Mouse (Mus musculus) lung, postnatal 14 days (tissue): ENCODE data around the gene Scpep1.
"Not testable (repeated sequence)": the region's sequence is repeated elsewhere in the genome, so short reads cannot be mapped to it uniquely, and the experiment has no call there.

Source experiments
- DNase-seq: peaks from one replicate; pipeline ENCODE4 v3.0.0; 2021

Scpep1 gene

GRCm38 (mm10) chr11:88955217-88955969 lies at the start of gene Scpep1:
TSS of gene Scpep1 (minus strand) at chr11:88955465.
- DNase-seq = peak; percentile 99

GRCm38 (mm10) chr11:89003726-89004125 lies 48.5 kb upstream of the Scpep1 start:
- DNase-seq = no peak

- no peak for DNase-seq
Observed at GRCm38 (mm10) chr11:89003078-89003477, 47.8 kb upstream of the Scpep1 start.

GRCm38 (mm10) chr11:89002621-89003020 lies 47.4 kb upstream of the Scpep1 start:
- DNase-seq = no peak

GRCm38 (mm10) chr11:89002068-89002467 lies 46.8 kb upstream of the Scpep1 start:
- no peak for DNase-seq

- no peak for DNase-seq
Observed at GRCm38 (mm10) chr11:89001569-89001968, 46.3 kb upstream of the Scpep1 start.

GRCm38 (mm10) chr11:89000527-89000819 lies 45.2 kb upstream of the Scpep1 start:
- no peak for DNase-seq

GRCm38 (mm10) chr11:88999723-89000526 lies 44.7 kb upstream of the Scpep1 start:
- DNase-seq = no peak

GRCm38 (mm10) chr11:88998974-88999722 lies 43.9 kb upstream of the Scpep1 start, which contains the start of gene Trim25:
TSS of gene Trim25 (plus strand) at chr11:88999376.
- peak; percentile 95 for DNase-seq

- DNase-seq = no peak
Observed at GRCm38 (mm10) chr11:88998406-88998805, 43.1 kb upstream of the Scpep1 start.

- DNase-seq = not testable (repeated sequence)
Observed at GRCm38 (mm10) chr11:88997343-88997742, 42.1 kb upstream of the Scpep1 start.

- peak; percentile 67 for DNase-seq
Observed at GRCm38 (mm10) chr11:88996427-88996826, 41.2 kb upstream of the Scpep1 start.

GRCm38 (mm10) chr11:88995616-88996015 lies 40.4 kb upstream of the Scpep1 start:
- no peak for DNase-seq

- no peak for DNase-seq
Observed at GRCm38 (mm10) chr11:88994492-88994891, 39.2 kb upstream of the Scpep1 start.

GRCm38 (mm10) chr11:88993625-88994024 lies 38.4 kb upstream of the Scpep1 start:
- peak; percentile 84 for DNase-seq

GRCm38 (mm10) chr11:88993186-88993585 lies 37.9 kb upstream of the Scpep1 start:
- no peak for DNase-seq

GRCm38 (mm10) chr11:88989530-88989929 lies 34.3 kb upstream of the Scpep1 start:
- no peak for DNase-seq

GRCm38 (mm10) chr11:88988956-88989355 lies 33.7 kb upstream of the Scpep1 start:
- DNase-seq = no peak

- DNase-seq = no peak
Observed at GRCm38 (mm10) chr11:88986616-88987015, 31.4 kb upstream of the Scpep1 start.

- DNase-seq = no peak
Observed at GRCm38 (mm10) chr11:88981337-88981736, 26.1 kb upstream of the Scpep1 start.

GRCm38 (mm10) chr11:88977188-88977587 lies 21.9 kb upstream of the Scpep1 start:
- DNase-seq = no peak

- DNase-seq = no peak
Observed at GRCm38 (mm10) chr11:88976320-88976719, 21.1 kb upstream of the Scpep1 start.
